Mouse (Mus musculus): ENCODE results near the gene Tecpr1.

Tecpr1 gene

DNA sequence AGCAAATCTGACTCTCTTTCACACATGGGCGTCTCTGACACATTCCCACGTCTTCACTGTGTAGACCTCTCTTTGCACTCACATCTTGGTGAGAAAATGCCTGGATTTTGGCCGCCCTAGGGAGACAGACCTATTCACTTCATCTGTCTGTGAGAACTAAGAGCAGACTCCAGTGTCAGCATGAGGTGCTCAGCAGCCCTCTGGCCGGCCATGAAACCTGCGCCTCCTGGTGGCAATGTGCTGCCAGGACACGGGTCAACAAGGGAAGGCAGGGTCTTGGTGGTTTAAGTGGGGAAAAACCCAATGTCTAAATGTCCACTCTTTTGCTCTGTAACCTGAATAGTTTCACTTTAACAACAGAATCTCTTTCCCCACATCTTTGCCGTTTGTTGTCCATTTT is 9.0 kb downstream of the Tecpr1 start:
- peak; percentile 47 to 49 for DNase-seq (ENCODE audit: low spot score in 2 of 2)

DNA sequence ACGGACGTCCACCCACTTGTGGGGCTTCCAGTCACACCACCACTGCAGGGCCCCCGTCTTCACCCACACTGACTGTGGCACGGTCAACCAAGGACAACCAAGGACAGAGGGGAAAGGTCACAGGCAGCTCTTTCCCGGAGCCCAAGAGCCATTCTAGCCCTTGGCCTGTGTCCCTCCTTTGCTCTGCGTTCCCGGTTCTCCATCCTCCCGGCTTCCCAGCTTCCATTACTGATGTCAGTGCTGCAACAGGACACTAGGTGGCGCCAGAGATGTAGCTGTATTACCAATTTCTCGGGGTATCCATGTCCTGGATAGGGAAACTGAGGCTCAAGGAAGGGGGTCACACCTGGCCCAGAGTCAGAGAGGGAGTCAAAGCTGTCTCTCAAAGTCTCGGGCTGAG is 15.9 kb downstream of the Tecpr1 start:
- no peak for DNase-seq (ENCODE audit: low spot score in 2 of 2)

- DNase-seq (ENCODE audit: low spot score in 2 of 2) = no peak
Observed at GRCm38 (mm10) chr5:144206069-144206468, 17.3 kb downstream of the Tecpr1 start.

DNA sequence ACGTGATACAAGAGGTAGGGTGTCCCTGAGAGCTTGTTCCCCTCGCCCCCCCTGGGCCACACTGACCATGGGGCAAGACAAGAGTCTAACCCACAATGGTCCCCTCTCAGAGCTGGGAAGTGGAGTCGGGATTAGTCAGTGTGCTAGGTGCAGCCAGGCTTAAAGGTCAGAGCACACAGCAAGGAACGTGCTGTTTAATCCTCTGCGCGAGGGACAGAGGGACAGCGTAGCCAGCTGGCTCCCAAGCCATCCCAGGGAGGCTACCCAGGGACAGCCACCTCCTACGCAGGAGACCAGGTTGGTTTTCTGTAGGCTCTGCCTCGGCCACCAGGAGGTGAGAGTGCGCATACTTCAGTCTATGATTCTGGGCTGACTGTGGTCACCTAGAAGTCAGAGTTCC is 18.5 kb downstream of the Tecpr1 start:
- DNase-seq (ENCODE audit: low spot score in 2 of 2) = no peak

DNA sequence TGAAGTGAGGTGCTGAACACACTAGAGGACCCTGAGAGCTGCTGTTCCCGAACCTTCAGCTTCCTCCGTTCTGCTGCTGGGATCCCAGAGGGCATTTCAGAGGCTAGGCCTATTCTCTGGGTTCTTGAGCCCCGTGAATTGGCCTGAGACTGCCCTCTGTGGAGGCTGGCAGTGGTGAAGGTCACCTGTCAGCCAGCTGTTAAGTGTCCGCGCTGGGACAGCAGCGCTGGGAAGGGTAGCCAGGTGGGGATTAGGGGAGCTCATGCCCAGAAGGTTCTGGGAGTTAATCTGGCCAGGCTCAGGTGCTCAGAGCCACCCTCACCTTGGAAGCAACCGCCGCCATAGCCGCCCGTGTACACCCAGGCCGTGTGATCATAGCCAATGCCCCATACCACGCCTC is 19.1 kb downstream of the Tecpr1 start:
- DNase-seq (ENCODE audit: low spot score in 2 of 2) = no peak

- no peak for DNase-seq (ENCODE audit: low spot score in 2 of 2)
Observed at GRCm38 (mm10) chr5:144203398-144203959, 19.9 kb downstream of the Tecpr1 start.

GRCm38 (mm10) chr5:144202430-144202829 is 21.0 kb downstream of the Tecpr1 start:
- DNase-seq (ENCODE audit: low spot score in 2 of 2) = no peak

- no peak for DNase-seq (ENCODE audit: low spot score in 2 of 2)
Observed at GRCm38 (mm10) chr5:144200616-144201015, 22.8 kb downstream of the Tecpr1 start.

- DNase-seq (ENCODE audit: low spot score in 2 of 2) = no peak
Observed at GRCm38 (mm10) chr5:144195567-144195966, 27.8 kb downstream of the Tecpr1 start.

DNA sequence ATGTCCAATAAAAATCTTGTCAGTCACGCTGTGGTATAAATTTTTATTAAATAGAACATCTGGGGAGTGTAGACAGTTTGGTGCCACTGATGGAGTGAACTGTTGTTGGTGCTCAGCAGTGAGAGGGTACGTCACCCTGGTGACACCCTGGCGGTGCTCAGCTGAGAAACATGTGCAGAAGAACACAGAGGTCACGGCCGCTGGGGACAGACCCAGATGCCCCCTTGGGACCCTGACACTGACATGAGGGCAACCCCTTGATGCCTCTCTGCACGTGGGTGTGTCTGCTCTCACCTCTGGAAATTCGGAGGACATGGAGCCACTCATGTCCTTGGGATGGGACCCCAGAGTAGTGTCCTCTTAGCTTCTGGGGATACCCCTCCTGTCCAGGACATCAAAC is 29.0 kb downstream of the Tecpr1 start:
- peak; percentile 53 to 54 for DNase-seq (ENCODE audit: low spot score in 2 of 2)

- no peak for DNase-seq (ENCODE audit: low spot score in 2 of 2)
Observed at GRCm38 (mm10) chr5:144192673-144193072, 30.7 kb downstream of the Tecpr1 start.

DNA sequence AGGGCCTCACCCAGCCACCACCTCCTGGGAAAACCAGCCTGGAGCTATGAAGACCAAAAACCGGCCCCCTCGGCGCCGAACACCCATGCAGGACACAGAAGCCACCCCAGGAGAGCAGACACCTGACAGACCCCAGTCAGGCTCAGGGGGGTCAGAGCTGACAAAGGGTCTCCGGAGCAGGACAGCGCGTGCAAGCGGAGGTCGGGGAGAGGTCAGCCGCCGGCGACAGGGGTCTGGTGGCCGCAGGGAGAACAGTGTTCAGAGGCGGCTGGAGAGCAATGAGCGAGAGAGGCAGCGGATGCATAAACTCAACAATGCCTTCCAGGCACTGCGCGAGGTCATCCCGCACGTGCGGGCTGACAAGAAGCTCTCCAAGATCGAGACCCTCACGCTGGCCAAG is 32.4 kb downstream of the Tecpr1 start:
- no peak for DNase-seq (ENCODE audit: low spot score in 2 of 2)

GRCm38 (mm10) chr5:144189950-144190583 is 33.3 kb downstream of the Tecpr1 start, which contains the start of gene Bhlha15:
TSS of gene Bhlha15 (plus strand) at chr5:144190286.
- peak; percentile 78 to 79 for DNase-seq (ENCODE audit: low spot score in 2 of 2)

DNA sequence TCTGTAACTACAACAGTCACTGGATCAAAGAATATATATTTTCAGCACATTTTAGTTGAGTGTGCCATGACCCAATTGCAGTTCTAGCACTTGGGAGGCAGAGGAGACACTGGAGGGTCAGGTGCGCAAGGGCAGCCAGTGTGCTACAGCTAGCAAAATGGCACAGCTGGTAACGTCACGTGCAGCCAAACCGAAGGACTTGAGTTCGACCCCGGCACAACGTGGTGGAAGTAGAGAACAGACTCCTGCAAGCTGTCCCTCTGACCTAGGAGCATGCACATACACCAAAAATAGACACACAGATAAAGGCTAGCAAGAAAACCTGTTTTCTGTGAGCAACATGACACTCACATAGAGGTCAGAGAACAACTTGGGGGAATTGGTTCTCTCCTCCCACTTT is 34.1 kb downstream of the Tecpr1 start:
- no peak for DNase-seq (ENCODE audit: low spot score in 2 of 2)

DNA sequence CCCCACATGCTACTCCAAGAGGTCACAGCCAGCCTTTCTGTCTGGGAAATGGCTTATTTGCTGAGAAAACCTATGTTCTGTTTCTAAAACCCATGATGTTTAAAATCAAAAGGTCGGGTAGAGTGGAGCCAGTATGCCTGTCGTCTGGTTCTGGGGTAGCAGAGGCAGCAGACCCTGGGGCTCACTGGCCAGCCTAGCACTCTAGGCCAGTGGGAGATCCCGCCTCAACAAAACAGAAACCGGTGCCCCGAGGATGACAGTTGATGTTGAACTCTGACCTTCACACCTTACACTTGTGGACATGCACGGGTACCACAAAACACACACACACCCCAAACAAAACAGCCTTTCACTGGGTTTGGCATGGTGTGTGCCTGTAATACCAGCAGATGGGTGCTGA is 35.0 kb downstream of the Tecpr1 start:
- no peak for DNase-seq (ENCODE audit: low spot score in 2 of 2)

DNA sequence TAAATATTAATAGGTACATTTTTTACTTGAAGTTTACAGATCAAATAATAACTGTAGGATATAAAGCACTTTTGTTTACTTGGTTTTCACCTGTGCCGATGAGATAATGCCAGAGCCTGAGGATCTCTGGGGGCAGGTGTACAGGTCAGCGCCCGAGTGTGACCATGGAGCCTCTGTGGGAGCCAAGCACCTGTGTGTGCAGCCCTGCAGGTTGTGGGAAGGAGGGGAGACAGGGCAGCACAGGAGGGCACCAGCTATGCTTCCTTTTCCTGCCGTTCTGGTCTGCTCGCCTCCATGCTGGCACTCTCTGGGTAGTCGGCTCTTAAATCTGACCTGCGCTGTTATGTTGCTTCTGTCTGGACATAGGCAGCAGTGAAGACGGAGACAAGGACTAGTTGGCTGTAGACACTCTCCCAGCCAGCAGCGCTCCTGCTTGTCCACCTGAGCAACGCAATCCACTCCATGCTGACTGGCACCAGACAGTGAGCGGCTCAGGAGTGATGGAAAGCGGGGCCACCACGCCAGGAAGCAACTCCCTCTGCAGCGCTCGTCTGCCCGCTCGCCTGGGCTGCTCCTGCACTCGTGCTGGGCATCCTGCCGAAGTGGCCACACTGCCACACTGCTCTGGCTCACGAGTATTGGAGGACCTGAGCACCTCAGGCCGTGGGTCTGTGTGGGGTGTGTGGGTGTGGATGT is 38.9 kb downstream of the Tecpr1 start:
- DNase-seq (ENCODE audit: low spot score in 2 of 2) = peak; percentile 24 to 28

DNA sequence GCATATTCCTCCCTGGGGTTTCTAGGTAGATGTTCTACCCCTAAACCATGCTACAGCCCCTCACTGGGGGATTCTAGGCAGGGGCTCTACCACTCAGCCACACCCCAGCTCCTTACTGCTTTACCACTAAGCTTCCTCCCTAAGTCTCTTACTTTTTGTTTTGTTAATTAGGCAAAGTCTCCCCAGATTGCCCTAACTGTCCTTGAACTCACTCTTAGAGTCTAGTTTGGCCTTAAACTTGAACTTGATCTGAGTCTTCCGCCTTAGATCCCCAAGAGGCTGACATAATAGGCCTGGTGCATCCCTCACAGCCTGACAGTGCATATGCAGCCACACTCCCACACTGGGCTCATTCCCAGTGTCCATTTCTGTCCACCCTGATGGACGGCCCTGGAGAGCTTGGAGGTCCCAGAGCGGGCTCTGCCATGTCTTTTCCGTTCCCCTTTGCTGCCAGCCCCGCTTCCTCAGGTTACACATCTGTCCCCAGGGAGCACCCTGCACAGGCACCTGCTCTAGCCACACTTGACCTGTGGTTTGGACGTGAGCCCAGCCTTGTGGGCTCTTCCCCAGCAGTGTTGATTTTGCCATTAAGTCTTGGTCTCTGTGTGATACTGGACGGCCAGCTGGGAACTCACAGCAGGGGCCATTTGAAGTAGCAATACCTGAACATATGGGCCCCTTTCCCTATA is 39.6 kb downstream of the Tecpr1 start:
- peak; percentile 78 to 79 for DNase-seq (ENCODE audit: low spot score in 2 of 2)

DNA sequence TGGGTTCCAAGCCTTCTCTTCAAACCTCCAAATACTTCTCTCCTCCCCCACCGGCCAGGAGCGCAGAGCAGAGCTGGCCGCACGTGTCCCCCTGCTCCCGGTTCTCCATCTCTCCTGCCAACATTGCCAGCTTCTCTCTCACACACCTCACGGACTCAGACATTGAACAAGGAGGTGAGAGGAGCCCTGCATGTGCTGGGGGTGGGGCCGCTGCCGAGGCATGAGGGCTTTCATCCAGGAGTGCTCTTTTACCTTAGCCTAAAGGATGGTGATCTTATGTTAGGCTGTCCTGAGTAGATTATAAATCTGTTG is 40.2 kb downstream of the Tecpr1 start:
- DNase-seq (ENCODE audit: low spot score in 2 of 2) = no peak

DNA sequence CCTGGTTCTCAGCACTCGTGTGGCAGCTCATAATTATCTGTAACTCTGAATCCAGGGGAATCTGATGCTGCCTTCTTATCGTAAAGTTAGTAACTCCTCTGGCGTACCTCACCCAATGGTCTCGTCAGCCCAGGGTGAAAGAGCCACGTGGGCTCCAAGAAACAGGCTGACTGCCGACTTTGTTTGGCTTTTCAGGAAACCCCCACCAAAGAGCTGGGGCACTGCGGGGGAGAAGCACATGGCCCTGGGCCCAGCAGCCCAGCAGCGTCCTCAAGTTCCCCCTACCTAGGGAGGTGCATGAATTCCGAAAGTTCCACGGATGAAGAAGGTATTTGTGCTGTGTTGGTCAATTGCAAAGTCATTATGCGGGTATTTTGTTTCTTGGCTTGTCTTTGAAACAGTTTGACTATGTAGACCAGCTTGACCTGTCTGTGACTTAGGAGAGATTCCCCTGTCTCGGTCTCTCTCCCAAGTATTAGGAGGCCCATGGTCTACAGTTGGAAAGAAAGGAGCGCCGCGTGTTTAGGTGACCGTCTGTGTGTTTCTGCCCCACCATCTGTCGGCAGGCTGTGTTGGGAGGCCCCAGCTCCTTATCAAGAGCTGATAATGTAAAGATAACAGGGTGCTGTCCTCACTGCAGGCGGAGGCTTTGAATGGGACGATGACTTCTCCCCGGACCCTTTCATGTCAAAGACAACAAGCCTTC is 40.7 kb downstream of the Tecpr1 start:
- DNase-seq (ENCODE audit: low spot score in 2 of 2) = no peak

- peak; percentile 92 to 93 for DNase-seq (ENCODE audit: low spot score in 2 of 2)
Observed at GRCm38 (mm10) chr5:144181249-144181648, 42.2 kb downstream of the Tecpr1 start.

- DNase-seq (ENCODE audit: low spot score in 2 of 2) = no peak
Observed at GRCm38 (mm10) chr5:144178216-144178615, 45.2 kb downstream of the Tecpr1 start.

DNA sequence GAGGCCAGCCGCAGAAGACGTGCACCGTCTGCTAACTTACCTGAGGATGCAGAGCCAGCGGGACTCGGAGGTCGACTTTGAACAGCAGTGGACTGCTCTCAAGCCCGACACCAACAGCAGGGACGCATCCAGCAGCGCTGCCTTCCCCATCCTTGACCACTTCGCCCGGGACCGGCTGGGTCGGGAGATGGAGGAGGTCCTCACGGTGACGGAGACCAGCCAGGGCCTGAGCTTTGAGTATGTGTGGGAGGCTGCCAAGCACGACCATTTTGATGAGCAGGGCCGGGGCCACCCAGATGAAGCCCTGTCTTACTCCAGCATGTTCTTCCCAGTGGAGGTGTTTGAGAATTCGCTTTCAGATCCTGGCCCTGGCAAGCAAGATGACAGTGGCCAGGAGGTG is 49.8 kb downstream of the Tecpr1 start:
- DNase-seq (ENCODE audit: low spot score in 2 of 2) = no peak
